Mouse (Mus musculus): ENCODE measurements around the gene Aass. TPM values are rescaled to one million over a fixed set of nuclear protein-coding genes. Genes with fewer than 3 reads are reported as not detected.

Aass gene
- polyA plus RNA-seq, 1 experiment: not detected

DNA sequence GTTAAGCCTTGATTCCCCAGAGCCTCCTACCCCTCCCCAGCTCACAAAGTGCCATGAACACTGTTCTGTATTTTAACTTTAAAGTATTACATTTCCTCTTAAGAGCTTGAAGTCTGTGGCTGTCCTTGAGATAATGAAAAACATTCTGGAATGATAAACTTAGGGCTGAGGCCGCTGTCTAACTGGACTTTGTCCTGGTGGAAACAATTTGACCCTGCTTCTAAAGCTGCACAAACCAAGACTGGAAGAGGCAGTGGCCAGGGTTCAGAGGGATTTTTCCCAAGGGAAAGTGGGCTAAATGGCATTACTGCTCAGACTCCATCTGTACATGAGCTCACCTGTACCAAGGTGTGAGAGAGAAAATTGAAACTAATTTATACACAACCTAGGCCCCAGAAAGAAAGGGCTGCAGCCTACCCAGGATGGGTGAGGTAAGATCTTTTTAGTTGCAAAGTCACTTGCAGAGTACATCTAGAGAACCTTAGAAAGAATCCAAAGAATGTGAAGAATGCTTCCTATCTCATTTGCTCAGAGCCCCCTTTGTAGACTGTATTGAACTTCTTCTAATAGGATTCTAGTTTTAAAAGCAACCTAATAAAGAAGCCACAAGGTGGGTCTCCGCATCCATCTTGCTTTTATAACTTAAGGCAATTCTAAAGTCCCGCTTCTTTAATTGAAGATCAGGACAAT lies 52.6 kb downstream of the Aass start:
- TF ChIP-seq TAL1 (IDR thresholded peaks at IDR 0.05; ENCODE audit: low read length) (no peak), GATA1 (IDR thresholded peaks at IDR 0.05; ENCODE audit: low read length) (no peak)
- H3K4me3 ChIP-seq (replicated peaks): no peak overlapping the region
- H3K4me1 ChIP-seq (ENCODE audit: control insufficient read depth): no peaks in the 10 kb centered on the region
- 0 out of 2 replicates have a peak, but pooled peaks cover 2% of the 10 kb centered on the region for H3K9me3 ChIP-seq (ENCODE audit: control insufficient read depth, low read length)
- no peaks in the 10 kb centered on the region; the same call in 1 of the 2 replicates for H3K36me3 ChIP-seq (ENCODE audit: control insufficient read depth)
- no peaks in the 10 kb centered on the region for H3K27me3 ChIP-seq (ENCODE audit: control insufficient read depth)

DNA sequence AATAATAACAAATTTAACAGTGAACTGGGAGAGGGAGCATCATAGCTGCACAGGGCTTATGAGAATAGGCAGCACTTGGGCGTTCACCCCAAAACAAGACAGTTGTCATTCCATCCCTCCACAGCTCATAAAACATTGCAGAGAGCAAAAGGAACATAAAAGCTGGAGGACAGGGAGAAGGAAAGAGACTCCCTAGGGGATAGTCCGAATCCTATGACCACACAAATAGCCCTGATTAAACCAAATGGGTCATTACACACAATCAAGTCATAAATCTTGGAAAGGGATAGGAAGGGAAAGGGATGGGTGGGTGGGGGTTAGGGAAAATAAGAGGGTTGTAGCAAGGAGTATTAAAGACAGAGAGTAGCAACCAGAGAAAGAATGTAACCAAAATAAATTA lies 54.5 kb downstream of the Aass start:
- H3K4me3 ChIP-seq (replicated peaks): no peak overlapping the region

DNA sequence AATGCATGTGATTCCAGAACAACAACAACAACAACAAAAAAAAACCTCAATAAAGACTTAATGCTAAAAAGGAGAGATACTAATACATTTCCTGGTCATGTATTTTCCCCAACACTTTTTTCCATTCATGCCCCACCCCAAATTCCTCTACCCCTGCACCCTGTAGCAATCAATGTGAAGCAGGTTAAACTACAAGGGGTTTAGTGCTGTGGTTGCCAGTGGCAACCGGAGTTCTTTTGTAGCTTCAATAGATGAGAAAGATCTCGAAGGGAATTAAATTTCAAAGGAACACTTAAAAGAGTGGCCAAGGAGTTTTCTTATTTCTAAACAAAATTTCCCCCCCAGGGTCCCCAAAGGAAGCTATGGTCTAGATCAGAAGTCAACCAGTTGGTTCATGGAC lies 56.7 kb downstream of the Aass start:
- TF ChIP-seq GATA1 (IDR thresholded peaks at IDR 0.05; ENCODE audit: low read length) (no peak), TAL1 (IDR thresholded peaks at IDR 0.05; ENCODE audit: low read length) (no peak)
- Histone ChIP-seq H3K9me3 (ENCODE audit: control insufficient read depth, low read length) (no peaks in the 10 kb centered on the region; the same call in 1 of the 2 replicates), H3K36me3 (ENCODE audit: control insufficient read depth) (no peaks in the 10 kb centered on the region; the same call in 1 of the 2 replicates), H3K27me3 (ENCODE audit: control insufficient read depth) (no peaks in the 10 kb centered on the region), H3K4me3 (replicated peaks) (no peak overlapping the region), H3K4me1 (ENCODE audit: control insufficient read depth) (no peaks in the 10 kb centered on the region)

More for the DNA sequence above, 54.5 kb downstream of the Aass start:
- no peaks in the 10 kb centered on the region; the same call in 1 of the 2 replicates for H3K9me3 ChIP-seq (ENCODE audit: control insufficient read depth, low read length)
- no peaks in the 10 kb centered on the region for H3K27me3 ChIP-seq (ENCODE audit: control insufficient read depth)
- no peak for TF ChIP-seq GATA1 (IDR thresholded peaks at IDR 0.05; ENCODE audit: low read length)
- TF ChIP-seq TAL1 (IDR thresholded peaks at IDR 0.05; ENCODE audit: low read length): no peak
- H3K36me3 ChIP-seq (ENCODE audit: control insufficient read depth): no peaks in the 10 kb centered on the region; the same call in 1 of the 2 replicates
- H3K4me1 ChIP-seq (ENCODE audit: control insufficient read depth): no peaks in the 10 kb centered on the region

DNA sequence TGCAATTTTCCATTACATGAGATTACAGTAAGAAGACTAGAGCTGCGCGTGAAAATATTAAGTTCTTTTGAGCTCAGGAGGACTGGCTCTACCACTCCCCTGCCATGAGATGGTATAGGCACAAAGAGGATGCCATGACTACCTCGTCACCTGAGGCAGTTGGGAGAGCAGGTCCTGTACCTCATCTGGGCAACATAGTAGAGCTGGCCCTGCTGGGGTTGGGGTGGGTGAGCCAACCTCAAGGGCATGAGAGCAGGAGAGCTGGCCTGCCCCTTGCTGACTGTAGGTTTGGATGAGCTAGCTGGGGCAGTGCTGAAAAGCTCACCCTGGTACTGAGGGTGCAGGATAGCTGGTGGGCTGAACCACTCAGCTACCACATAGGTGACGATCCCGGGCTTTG lies 77.1 kb downstream of the Aass start:
- Histone ChIP-seq H3K27me3 (ENCODE audit: control insufficient read depth) (no peaks in the 10 kb centered on the region), H3K4me3 (replicated peaks) (no peak overlapping the region), H3K4me1 (ENCODE audit: control insufficient read depth) (no peaks in the 10 kb centered on the region), H3K36me3 (ENCODE audit: control insufficient read depth) (no peaks in the 10 kb centered on the region), H3K9me3 (ENCODE audit: control insufficient read depth, low read length) (peaks cover 8% of the 10 kb centered on the region; the same call in 1 of the 2 replicates)
- no peak for TF ChIP-seq TAL1 (IDR thresholded peaks at IDR 0.05; ENCODE audit: low read length)
- TF ChIP-seq GATA1 (IDR thresholded peaks at IDR 0.05; ENCODE audit: low read length): no peak

DNA sequence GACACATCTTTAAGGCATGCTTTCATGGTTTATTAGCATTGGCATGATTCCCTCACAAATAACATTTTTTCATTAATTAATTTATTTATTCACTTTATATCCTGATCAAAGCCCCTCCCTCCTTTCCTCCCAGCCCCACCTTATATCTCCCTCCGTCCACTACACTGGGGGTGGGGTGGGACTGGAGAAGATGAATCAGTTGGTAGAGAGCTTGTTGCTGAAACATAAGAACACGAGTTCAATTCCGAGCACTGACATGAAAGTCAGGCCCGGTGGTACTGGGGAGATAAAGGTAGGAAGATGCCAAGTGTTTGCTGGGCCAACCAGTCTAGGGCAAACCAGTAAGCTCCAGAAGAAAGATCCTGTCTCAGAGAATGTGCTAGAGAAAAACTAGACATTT lies 84.0 kb downstream of the Aass start:
- H3K36me3 ChIP-seq (ENCODE audit: control insufficient read depth): no peaks in the 10 kb centered on the region
- TF ChIP-seq GATA1 (IDR thresholded peaks at IDR 0.05; ENCODE audit: low read length) (no peak), TAL1 (IDR thresholded peaks at IDR 0.05; ENCODE audit: low read length) (no peak)
- H3K27me3 ChIP-seq (ENCODE audit: control insufficient read depth): no peaks in the 10 kb centered on the region
- no peaks in the 10 kb centered on the region for H3K4me1 ChIP-seq (ENCODE audit: control insufficient read depth)
- peaks cover under 1% of the 10 kb centered on the region; the same call in 1 of the 2 replicates for H3K9me3 ChIP-seq (ENCODE audit: control insufficient read depth, low read length)
- no peak overlapping the region for H3K4me3 ChIP-seq (replicated peaks)

DNA sequence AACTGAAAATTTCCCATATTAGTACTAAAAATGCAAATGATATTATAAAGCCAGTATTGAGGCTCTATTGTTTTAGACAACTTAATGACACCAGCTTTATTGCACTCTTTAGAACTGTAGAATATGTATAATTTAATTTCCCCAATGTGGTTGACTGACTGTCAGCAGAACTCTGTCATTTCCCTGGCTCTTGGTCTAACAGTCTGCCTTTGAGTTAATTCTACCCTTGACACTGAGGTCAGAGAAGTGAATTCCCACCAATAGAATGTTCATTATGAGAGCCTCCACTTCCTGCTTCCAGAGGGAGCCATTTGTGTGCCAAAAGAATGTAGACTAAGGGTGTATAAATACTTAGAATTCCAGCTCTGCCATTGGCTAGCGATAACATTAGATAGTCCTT lies 104.5 kb downstream of the Aass start:
- Histone ChIP-seq H3K27me3 (ENCODE audit: control insufficient read depth) (no peaks in the 10 kb centered on the region), H3K4me3 (replicated peaks) (no peak overlapping the region), H3K4me1 (ENCODE audit: control insufficient read depth) (no peaks in the 10 kb centered on the region), H3K36me3 (ENCODE audit: control insufficient read depth) (no peaks in the 10 kb centered on the region), H3K9me3 (ENCODE audit: control insufficient read depth, low read length) (no peaks in the 10 kb centered on the region; the same call in 1 of the 2 replicates)
- no peak for TF ChIP-seq TAL1 (IDR thresholded peaks at IDR 0.05; ENCODE audit: low read length)
- no peak for TF ChIP-seq GATA1 (IDR thresholded peaks at IDR 0.05; ENCODE audit: low read length)

Other genes with a start within 250 kb of the Aass start
- not detected in 2 replicates for gene Fezf1, start 115.4 kb upstream of the Aass start, polyA plus RNA-seq (2012)

All from erythroblast, embryonic 14.5 days (primary cell).